ENCODE assay signal across 8 mouse cellular contexts in genomic region chr8:95807331-95807843, GRCm38 (mm10). TPM values are rescaled to one million over a fixed set of nuclear protein-coding genes. Genes with fewer than 3 reads are reported as not detected.
A peak's percentile ranks its signal among the peaks of the same experiment; 100 is the strongest.
DNase-seq lines count a peak whose midpoint lies in the region; ATAC-seq and TF ChIP-seq lines count a peak whose summit lies in the region.

Gene Cnot1 (minus strand): TSS chr8:95807464.

- H3K79me2 ChIP-seq in CH12.LX (replicated peaks; ENCODE audit: control insufficient read depth, extremely low read depth, insufficient read depth, poor library complexity, severe bottlenecking): peaks cover 47% of the 10 kb centered on the region

- H3K9me3 ChIP-seq in CH12.LX (replicated peaks; ENCODE audit: low read length): no peaks in the 10 kb centered on the region
- H3K9me3 ChIP-seq in forebrain, embryonic 11.5 days (ENCODE audit: control insufficient read depth, low read length): no peaks in the 10 kb centered on the region
- no peaks in the 10 kb centered on the region for H3K9me3 ChIP-seq in heart, embryonic 16.5 days (replicated peaks; ENCODE audit: control insufficient read depth, low read length)
- no peaks in the 10 kb centered on the region for H3K9me3 ChIP-seq in liver, embryonic 15.5 days (replicated peaks)
- H3K9me3 ChIP-seq in neural tube, embryonic 12.5 days: no peaks in the 10 kb centered on the region

- whole genome bisulfite sequencing in forebrain, embryonic 11.5 days: under 1% methylated on average over 44 of the region's 44 CpGs
- under 1% methylated on average over 44 of the region's 44 CpGs for WGBS in heart, embryonic 16.5 days
- under 1% methylated on average over 44 of the region's 44 CpGs for WGBS in liver, embryonic 15.5 days (ENCODE audit: insufficient replicate concordance)
- under 1% methylated on average over 44 of the region's 44 CpGs for WGBS in neural tube, embryonic 12.5 days

- peaks cover 7 to 25% of the 10 kb centered on the region in 2 experiments for H3K36me3 ChIP-seq in CH12.LX (replicated peaks in 1 of 2; ENCODE audit: control insufficient read depth in 1 of 2, insufficient read depth in 1 of 2, low read length in 1 of 2)
- no peaks in the 10 kb centered on the region for H3K36me3 ChIP-seq in forebrain, embryonic 11.5 days (ENCODE audit: control insufficient read depth, insufficient read depth, low read length)
- H3K36me3 ChIP-seq in heart, embryonic 16.5 days (ENCODE audit: control insufficient read depth, insufficient read depth): peaks cover 3% of the 10 kb centered on the region; the same call in 1 of the 2 replicates
- H3K36me3 ChIP-seq in liver, embryonic 15.5 days (replicated peaks): peaks cover 16% of the 10 kb centered on the region
- no peaks in the 10 kb centered on the region; the same call in 1 of the 2 replicates for H3K36me3 ChIP-seq in neural tube, embryonic 12.5 days

- H3K4me1 ChIP-seq in CH12.LX (ENCODE audit: control insufficient read depth in 1 of 2, insufficient read depth in 2 of 2): peaks cover 7 to 43% of the 10 kb centered on the region in 2 experiments
- H3K4me1 ChIP-seq in forebrain, embryonic 11.5 days (replicated peaks; ENCODE audit: control insufficient read depth, insufficient read depth, low read length): peaks cover 8% of the 10 kb centered on the region
- H3K4me1 ChIP-seq in heart, embryonic 16.5 days (ENCODE audit: control insufficient read depth, insufficient read depth, low read length): peaks cover 39% of the 10 kb centered on the region
- H3K4me1 ChIP-seq in liver, embryonic 15.5 days (replicated peaks): peaks cover 52% of the 10 kb centered on the region
- peaks cover 20% of the 10 kb centered on the region for H3K4me1 ChIP-seq in neural tube, embryonic 12.5 days

- TF ChIP-seq RAD21 in CH12.LX (IDR thresholded peaks at IDR 0.05; ENCODE audit: low read depth, low read length): no peak

- H3K4me3 ChIP-seq in CH12.LX (replicated peaks in 1 of 3; ENCODE audit: low read depth in 2 of 3, low read length in 2 of 3, poor library complexity in 1 of 3): peak within 1 kb of the TSS; percentile 92 to 93 (median 93)
- H3K4me3 ChIP-seq in forebrain, embryonic 11.5 days (ENCODE audit: low read depth, low read length): peak within 1 kb of the TSS; percentile 99
- H3K4me3 ChIP-seq in heart, embryonic 16.5 days (ENCODE audit: low read length): peak within 1 kb of the TSS; percentile 96
- H3K4me3 ChIP-seq in liver, embryonic 15.5 days (replicated peaks): peak within 1 kb of the TSS; percentile 99
- peak within 1 kb of the TSS; percentile 99 for H3K4me3 ChIP-seq in neural tube, embryonic 12.5 days

- TF ChIP-seq EP300 in CH12.LX (IDR thresholded peaks at IDR 0.05; ENCODE audit: low read length): no peak

- dilution Hi-C loops in CH12.LX (cut with MboI; ENCODE audit: extremely low pct_ligation_motif_present, extremely low pct_unique_long_range_greater_than_20kb, low sequenced_read_pairs): no loop called here

- peak within 1 kb of the TSS; percentile 99 for H3K9ac ChIP-seq in CH12.LX (ENCODE audit: insufficient read depth, low read depth)
- H3K9ac ChIP-seq in forebrain, embryonic 11.5 days (ENCODE audit: low read length): peak within 1 kb of the TSS; percentile 98
- peak within 1 kb of the TSS; percentile 99 for H3K9ac ChIP-seq in heart, embryonic 16.5 days (ENCODE audit: low read length)
- H3K9ac ChIP-seq in liver, embryonic 15.5 days: peak within 1 kb of the TSS; percentile 96
- peak within 1 kb of the TSS; percentile 98 for H3K9ac ChIP-seq in neural tube, embryonic 12.5 days

- peak; percentile 76 for TF ChIP-seq POLR2A in CH12.LX (IDR thresholded peaks at IDR 0.05; ENCODE audit: low read depth, low read length)

- H3K4me2 ChIP-seq in CH12.LX (ENCODE audit: insufficient read depth, low read depth, poor library complexity, severe bottlenecking): peak within 1 kb of the TSS; percentile 90
- peak within 1 kb of the TSS; percentile 89 for H3K4me2 ChIP-seq in forebrain, embryonic 11.5 days (ENCODE audit: low read depth, low read length, severe bottlenecking)
- peak within 1 kb of the TSS; percentile 98 for H3K4me2 ChIP-seq in heart, embryonic 16.5 days (ENCODE audit: low read depth, low read length)
- peak within 1 kb of the TSS; percentile 89 for H3K4me2 ChIP-seq in liver, embryonic 15.5 days
- H3K4me2 ChIP-seq in neural tube, embryonic 12.5 days (replicated peaks): peak within 1 kb of the TSS; percentile 93

- DNase-seq in CH12.LX (ENCODE audit: extremely low read depth): peak; percentile 96
- DNase-seq in c-Kit-positive CD71-positive TER-119-negative erythroid progenitor cells, embryonic 14.5 days (ENCODE audit: low read depth): peak; percentile 93
- peak; percentile 96 for DNase-seq in forebrain, embryonic 11.5 days (ENCODE audit: low spot score)
- DNase-seq in kidney, postnatal 36 days: peak; percentile 95 to 97
- DNase-seq in telencephalon, adult 2 months (ENCODE audit: low read depth, low spot score): peak; percentile 99

- in situ Hi-C loops in CH12.LX (cut with MboI; ENCODE audit: low pct_ligation_motif_present, low pct_unique_long_range_greater_than_20kb, low sequenced_read_pairs): no loop called here

- H3K27ac ChIP-seq in CH12.LX (ENCODE audit: insufficient read depth, low read depth): peak within 1 kb of the TSS; percentile 81
- H3K27ac ChIP-seq in forebrain, embryonic 11.5 days (ENCODE audit: low read depth, low read length): peak within 1 kb of the TSS; percentile 92
- peak within 1 kb of the TSS; percentile 99 for H3K27ac ChIP-seq in heart, embryonic 16.5 days (ENCODE audit: low read length)
- peak within 1 kb of the TSS; percentile 95 for H3K27ac ChIP-seq in liver, embryonic 15.5 days (replicated peaks)
- peak within 1 kb of the TSS; percentile 76 for H3K27ac ChIP-seq in neural tube, embryonic 12.5 days

- H3K27me3 ChIP-seq in CH12.LX (replicated peaks): no peaks in the 10 kb centered on the region
- H3K27me3 ChIP-seq in forebrain, embryonic 11.5 days (ENCODE audit: control insufficient read depth, insufficient read depth, low read length): no peaks in the 10 kb centered on the region
- no peaks in the 10 kb centered on the region for H3K27me3 ChIP-seq in heart, embryonic 16.5 days (ENCODE audit: control insufficient read depth, insufficient read depth, low read length)
- no peaks in the 10 kb centered on the region for H3K27me3 ChIP-seq in liver, embryonic 15.5 days
- H3K27me3 ChIP-seq in neural tube, embryonic 12.5 days (replicated peaks): no peaks in the 10 kb centered on the region

- ATAC-seq in forebrain, embryonic 11.5 days (replicated peaks; ENCODE audit: low FRiP score): peak; percentile 97
- ATAC-seq in heart, embryonic 16.5 days (replicated peaks; ENCODE audit: extremely low read depth, insufficient read depth, low FRiP score): peak; percentile 88
- peak; percentile 96 for ATAC-seq in liver, embryonic 15.5 days (ENCODE audit: insufficient read depth)
- peak; percentile 98 for ATAC-seq in neural tube, embryonic 12.5 days (ENCODE audit: low FRiP score, low read depth)

- TF ChIP-seq CTCF in CH12.LX (conservative IDR thresholded peaks at IDR 0.05 in 1 of 2, IDR thresholded peaks at IDR 0.05 in 1 of 2; ENCODE audit: low read depth in 2 of 2, low read length in 2 of 2): no peak

TF ChIP-seq in CH12.LX, 34 proteins besides CTCF, POLR2A, EP300 and RAD21:
- peak; percentile 45; the same call in 1 of the 2 replicates for TF ChIP-seq ZMIZ1 (IDR thresholded peaks at IDR 0.05; ENCODE audit: low read depth, low read length)
- TF ChIP-seq MYC (IDR thresholded peaks at IDR 0.05; ENCODE audit: low read depth, low read length): no peak
- no peak for TF ChIP-seq JUN (IDR thresholded peaks at IDR 0.05; ENCODE audit: insufficient read depth, low read depth, low read length)
- TF ChIP-seq TBP (conservative IDR thresholded peaks at IDR 0.05; ENCODE audit: low read depth, low read length): peak; percentile 15; the same call in 1 of the 2 replicates
- TF ChIP-seq MXI1 (IDR thresholded peaks at IDR 0.05; ENCODE audit: low read depth, low read length): 0 out of 2 replicates have a peak, but pooled peaks have one; percentile 15
- TF ChIP-seq CHD2 (IDR thresholded peaks at IDR 0.05; ENCODE audit: low read length): peak; percentile 97
- no peak; the same call in 1 of the 2 replicates for TF ChIP-seq ELF1 (IDR thresholded peaks at IDR 0.05; ENCODE audit: low read depth, low read length)
- TF ChIP-seq TCF12 (IDR thresholded peaks at IDR 0.05; ENCODE audit: low read depth, low read length): peak; percentile 59
- no peak for TF ChIP-seq JUND (conservative IDR thresholded peaks at IDR 0.05; ENCODE audit: low read depth, low read length)
- TF ChIP-seq POLR2AphosphoS2 (IDR thresholded peaks at IDR 0.05; ENCODE audit: low read depth, low read length): no peak; the same call in 1 of the 2 replicates
- peak; percentile 89 for TF ChIP-seq NRF1 (IDR thresholded peaks at IDR 0.05; ENCODE audit: low read depth, low read length)
- TF ChIP-seq NELFE (IDR thresholded peaks at IDR 0.05; ENCODE audit: low read depth, low read length): peak; percentile 65
- TF ChIP-seq E2F4 (IDR thresholded peaks at IDR 0.05; ENCODE audit: insufficient replicate concordance, low read depth, low read length): peak; percentile 62; the same call in 1 of the 2 replicates
- peak; percentile 59; the same call in 1 of the 2 replicates for TF ChIP-seq HCFC1 (IDR thresholded peaks at IDR 0.05; ENCODE audit: low read depth, low read length)
- no peak for TF ChIP-seq CHD1 (IDR thresholded peaks at IDR 0.05; ENCODE audit: low read depth, low read length)
- TF ChIP-seq USF1 (IDR thresholded peaks at IDR 0.05; ENCODE audit: low read depth, low read length): no peak

RNA-seq across cellular contexts. Expression of gene Cnot1, which starts in this region (rescaled TPM):
- total RNA-seq in CH12.LX (2012; rRNA removed) (130 and 142 TPM in 2 replicates), CH12.LX (2014; rRNA removed) (136 and 146 TPM in 2 replicates)
- 164 and 182 TPM in 2 replicates for polyA plus RNA-seq in CH12.LX (2012; ENCODE audit: insufficient read length, low read depth)
- 133 and 136 TPM in 2 replicates for polyA plus RNA-seq in forebrain, embryonic 11.5 days (2014; fragmentation: Nextera tagmentation; extraction: Ambion mirVana)
- 49.2 and 51.2 TPM in 2 replicates for polyA plus RNA-seq in heart, embryonic 16.5 days (2015; fragmentation: Nextera tagmentation; extraction: Ambion mirVana)
- 27.4 TPM in 2 replicates for polyA plus RNA-seq in liver, embryonic 15.5 days (2015; fragmentation: Nextera tagmentation; extraction: Ambion mirVana)
- 67.5 and 73.7 TPM in 2 replicates for polyA plus RNA-seq in neural tube, embryonic 12.5 days (2016; fragmentation: Nextera tagmentation; extraction: Ambion mirVana)

Comparison
In these comparisons a context has a peak if more than half of its experiments do, and no peak if none do; other contexts are left out.
1. Peak in every context shown above with its lines: DNase-seq, ATAC-seq, H3K4me3 ChIP-seq and H3K27ac ChIP-seq.